18 mouse cellular contexts compared by ENCODE assay signal in the genomic region with DNA sequence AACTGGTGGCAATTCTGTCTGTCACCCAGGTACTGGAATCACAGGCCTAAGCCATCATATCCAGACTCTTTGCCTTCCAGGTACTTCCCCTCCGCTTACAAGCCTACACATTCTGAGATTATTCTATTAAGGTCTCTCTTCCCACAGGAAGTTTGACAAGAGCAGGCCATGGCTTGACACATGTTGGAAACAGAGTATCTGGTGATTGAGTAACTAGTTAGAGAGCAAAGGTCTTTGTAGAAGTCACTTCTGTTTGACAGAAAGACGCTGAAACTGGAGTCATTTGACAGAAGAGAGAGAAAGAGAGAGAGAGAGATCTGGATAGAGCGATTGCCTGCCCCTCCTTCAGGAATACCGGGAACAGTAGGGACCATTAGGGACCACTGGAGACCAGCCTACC. TPM values are rescaled to one million over a fixed set of nuclear protein-coding genes. Genes with fewer than 3 reads are reported as not detected.
DNase-seq lines count a peak whose midpoint lies in the region; ATAC-seq and TF ChIP-seq lines count a peak whose summit lies in the region.
"Had no signal": no experiment of that assay in that cellular context is flagged by ENCODE, and none has a peak within 500 bp of the region (broad histone marks: within the 10 kb centered on the region; RNA-seq: fewer than 3 reads in every experiment).

No protein-coding gene starts in this region.

- peak overlapping the region; percentile 49; the same call in 1 of the 2 replicates for H3K27ac ChIP-seq in forebrain, embryonic 10.5 days
- no peak overlapping the region for H3K27ac ChIP-seq in forebrain, embryonic 11.5 days (ENCODE audit: low read depth, low read length)
- H3K27ac ChIP-seq in thymus, adult 2 months (ENCODE audit: control insufficient read depth, insufficient read depth, low read length), result peak overlapping the region; percentile 100
- 0 out of 2 replicates have a peak overlapping the region, but pooled peaks have one; percentile 36 for H3K27ac ChIP-seq in liver, embryonic 11.5 days (ENCODE audit: low read depth, low read length)
- H3K27ac ChIP-seq: hindbrain, embryonic 10.5 days; lung, embryonic 15.5 days; midbrain, embryonic 15.5 days had no signal

- no peaks in the 10 kb centered on the region for H3K9me3 ChIP-seq in forebrain, embryonic 10.5 days
- H3K9me3 ChIP-seq in forebrain, embryonic 11.5 days (ENCODE audit: control insufficient read depth, low read length), result no peaks in the 10 kb centered on the region
- no peaks in the 10 kb centered on the region for H3K9me3 ChIP-seq in liver, embryonic 11.5 days (ENCODE audit: control insufficient read depth, low read length)
- H3K9me3 ChIP-seq: embryonic facial prominence, embryonic 12.5 days; heart, embryonic 12.5 days; hindbrain, embryonic 10.5 days; lung, embryonic 15.5 days; midbrain, embryonic 15.5 days had no signal

- H3K4me3 ChIP-seq in forebrain, embryonic 10.5 days, result no peak overlapping the region
- H3K4me3 ChIP-seq in forebrain, embryonic 11.5 days (ENCODE audit: low read depth, low read length), result no peak overlapping the region
- no peak overlapping the region for H3K4me3 ChIP-seq in thymus, adult 2 months (ENCODE audit: control insufficient read depth, insufficient read depth, low read length)
- no peak overlapping the region for H3K4me3 ChIP-seq in liver, embryonic 11.5 days (ENCODE audit: low read depth, low read length)
- H3K4me3 ChIP-seq: embryonic facial prominence, embryonic 12.5 days; heart, embryonic 12.5 days; hindbrain, embryonic 10.5 days; lung, embryonic 15.5 days; midbrain, embryonic 15.5 days had no signal

- WGBS in forebrain, embryonic 10.5 days, result 91% methylated on average over 4 of the region's 4 CpGs
- WGBS in forebrain, embryonic 11.5 days, result 86% methylated on average over 4 of the region's 4 CpGs
- 83% methylated on average over 4 of the region's 4 CpGs for WGBS in thymus, adult 2 months
- WGBS in liver, embryonic 11.5 days, result 72% methylated on average over 4 of the region's 4 CpGs

- no peak for TF ChIP-seq CTCF in thymus, adult 2 months (IDR thresholded peaks at IDR 0.05; ENCODE audit: borderline replicate concordance, control insufficient read depth, extremely low read depth, insufficient read depth, low read length, poor library complexity)

- H3K9ac ChIP-seq in forebrain, embryonic 11.5 days (ENCODE audit: low read length), result no peak overlapping the region
- H3K9ac ChIP-seq in liver, embryonic 11.5 days (ENCODE audit: low read depth, low read length), result no peak overlapping the region
- H3K9ac ChIP-seq: embryonic facial prominence, embryonic 12.5 days; heart, embryonic 12.5 days; lung, embryonic 15.5 days; midbrain, embryonic 15.5 days had no signal

- no peaks in the 10 kb centered on the region for H3K36me3 ChIP-seq in forebrain, embryonic 10.5 days (replicated peaks)
- H3K36me3 ChIP-seq in forebrain, embryonic 11.5 days (ENCODE audit: control insufficient read depth, insufficient read depth, low read length), result no peaks in the 10 kb centered on the region
- H3K36me3 ChIP-seq in thymus, adult 2 months (ENCODE audit: control insufficient read depth, insufficient read depth, low read length), result peaks cover 70% of the 10 kb centered on the region
- no peaks in the 10 kb centered on the region for H3K36me3 ChIP-seq in liver, embryonic 11.5 days (ENCODE audit: control insufficient read depth, insufficient read depth, low read length)
- H3K36me3 ChIP-seq: embryonic facial prominence, embryonic 12.5 days; hindbrain, embryonic 10.5 days; lung, embryonic 15.5 days; midbrain, embryonic 15.5 days had no signal

- no peak for DNase-seq in forebrain, embryonic 10.5 days (ENCODE audit: extremely low spot score, low spot score)
- no peak for DNase-seq in forebrain, embryonic 11.5 days (ENCODE audit: low spot score)
- no peak for DNase-seq in thymus, adult 2 months
- no peak for DNase-seq in thymus, postnatal 25 days
- DNase-seq in liver, embryonic 11.5 days (ENCODE audit: low spot score), result no peak
- no peak for DNase-seq in frontal cortex, postnatal 36 days (ENCODE audit: low spot score in 2 of 2)
- DNase-seq in cerebellum, adult 11-12 months, result no peak
- no peak for DNase-seq in spleen, postnatal 36 days (ENCODE audit: low spot score in 2 of 2)
- DNase-seq: adrenal gland, postnatal 14 days; cerebellum, postnatal 14 days; gastrocnemius, postnatal 36 days; left cerebral cortex, postnatal 4 days; right cerebral cortex, postnatal 25 days had no signal

- no peak overlapping the region for H3K4me2 ChIP-seq in forebrain, embryonic 11.5 days (ENCODE audit: low read depth, low read length, severe bottlenecking)
- H3K4me2 ChIP-seq in liver, embryonic 11.5 days, result no peak overlapping the region
- H3K4me2 ChIP-seq: embryonic facial prominence, embryonic 12.5 days; heart, embryonic 12.5 days; lung, embryonic 15.5 days; midbrain, embryonic 15.5 days had no signal

- peaks cover 22% of the 10 kb centered on the region; the same call in 1 of the 2 replicates for H3K4me1 ChIP-seq in forebrain, embryonic 10.5 days
- no peaks in the 10 kb centered on the region for H3K4me1 ChIP-seq in forebrain, embryonic 11.5 days (replicated peaks; ENCODE audit: control insufficient read depth, insufficient read depth, low read length)
- H3K4me1 ChIP-seq in thymus, adult 2 months (replicated peaks; ENCODE audit: control insufficient read depth, insufficient read depth, low read length), result peaks cover 47% of the 10 kb centered on the region
- peaks cover 14% of the 10 kb centered on the region; the same call in 1 of the 2 replicates for H3K4me1 ChIP-seq in liver, embryonic 11.5 days (replicated peaks; ENCODE audit: control insufficient read depth, insufficient read depth, low read length)
- H3K4me1 ChIP-seq: heart, embryonic 12.5 days; midbrain, embryonic 15.5 days had no signal

- H3K27me3 ChIP-seq in forebrain, embryonic 10.5 days (ENCODE audit: poor library complexity, severe bottlenecking), result no peaks in the 10 kb centered on the region
- H3K27me3 ChIP-seq in forebrain, embryonic 11.5 days (ENCODE audit: control insufficient read depth, insufficient read depth, low read length), result no peaks in the 10 kb centered on the region
- H3K27me3 ChIP-seq in thymus, adult 2 months (ENCODE audit: control insufficient read depth, insufficient read depth, low read length), result no peaks in the 10 kb centered on the region
- H3K27me3 ChIP-seq in liver, embryonic 11.5 days (replicated peaks; ENCODE audit: control insufficient read depth, insufficient read depth, low read length), result no peaks in the 10 kb centered on the region
- H3K27me3 ChIP-seq: embryonic facial prominence, embryonic 12.5 days; heart, embryonic 12.5 days; lung, embryonic 15.5 days; midbrain, embryonic 15.5 days had no signal

- TF ChIP-seq POLR2A in thymus, adult 2 months (IDR thresholded peaks at IDR 0.05; ENCODE audit: control insufficient read depth, extremely low read depth, insufficient read depth, low read length, poor library complexity), result no peak

- ATAC-seq in forebrain, embryonic 11.5 days (replicated peaks; ENCODE audit: low FRiP score), result no peak
- no peak for ATAC-seq in liver, embryonic 11.5 days (replicated peaks; ENCODE audit: low FRiP score)
- ATAC-seq: midbrain, embryonic 15.5 days had no signal

RNA-seq across cellular contexts. Expression of gene Mettl6, which starts 36.0 kb away (rescaled TPM):
- 79.1 and 79.9 TPM in 2 replicates for polyA plus RNA-seq in forebrain, embryonic 10.5 days (2016; fragmentation: Nextera tagmentation; extraction: Ambion mirVana)
- polyA plus RNA-seq in forebrain, embryonic 11.5 days (2014; fragmentation: Nextera tagmentation; extraction: Ambion mirVana), result 85.0 and 89.8 TPM in 2 replicates
- polyA plus RNA-seq in thymus, adult 2 months (2012; rRNA removed), result 26.4 and 28.8 TPM in 2 replicates
- 60.9 and 68.9 TPM in 2 replicates for polyA plus RNA-seq in liver, embryonic 11.5 days (2014; fragmentation: Nextera tagmentation; extraction: Ambion mirVana)

RNA-seq across cellular contexts. Expression of gene Eaf1, which starts 36.6 kb away (rescaled TPM):
- polyA plus RNA-seq in forebrain, embryonic 10.5 days (2016; fragmentation: Nextera tagmentation; extraction: Ambion mirVana), result 28.4 and 29.1 TPM in 2 replicates
- 24.7 and 25.7 TPM in 2 replicates for polyA plus RNA-seq in forebrain, embryonic 11.5 days (2014; fragmentation: Nextera tagmentation; extraction: Ambion mirVana)
- polyA plus RNA-seq in thymus, adult 2 months (2012; rRNA removed), result 140 and 151 TPM in 2 replicates
- polyA plus RNA-seq in liver, embryonic 11.5 days (2014; fragmentation: Nextera tagmentation; extraction: Ambion mirVana), result 39.1 and 44.5 TPM in 2 replicates
